Mouse (Mus musculus): ENCODE measurements at regions not wholly inside any gene's neighbourhood (a gene's known extent, or its start where the extent isn't known, plus 50 kb on each side); places are given as distances from the start of the nearest gene placed in this dataset.
A peak's percentile ranks its signal among the peaks of the same experiment; 100 is the strongest.
"Not testable (repeated sequence)": the region's sequence is repeated elsewhere in the genome, so short reads cannot be mapped to it uniquely, and the experiment has no call there.

- Histone ChIP-seq H3K79me2 (ENCODE audit: inconsistent target) (no peaks in the 10 kb centered on the region), H3K36me3 (ENCODE audit: inconsistent target) (no peaks in the 10 kb centered on the region), H3K27ac (no peak overlapping the region), H3K4me3 (ENCODE audit: inconsistent target) (no peak overlapping the region)
These were observed 61.0 kb downstream of the 4930474N05Rik start for GRCm38 (mm10) chr14:36155757-36156156.

GRCm38 (mm10) chr14:36156175-36156574 lies 61.5 kb downstream of the 4930474N05Rik start:
- H3K27ac ChIP-seq = no peak overlapping the region
- 31% methylated on average over 2 of the region's 2 CpGs for WGBS (ENCODE audit: missing documents)
- H3K79me2 ChIP-seq (ENCODE audit: inconsistent target) = no peaks in the 10 kb centered on the region
- H3K4me3 ChIP-seq (ENCODE audit: inconsistent target) = no peak overlapping the region
- H3K36me3 ChIP-seq (ENCODE audit: inconsistent target) = no peaks in the 10 kb centered on the region

- no peaks in the 10 kb centered on the region for H3K79me2 ChIP-seq (ENCODE audit: inconsistent target)
- WGBS (ENCODE audit: missing documents) = 78% methylated on average over 1 of the region's 1 CpGs
- H3K36me3 ChIP-seq (ENCODE audit: inconsistent target) = no peaks in the 10 kb centered on the region
- no peak overlapping the region for H3K27ac ChIP-seq
- no peak overlapping the region for H3K4me3 ChIP-seq (ENCODE audit: inconsistent target)
These were observed 89.0 kb downstream of the 4930474N05Rik start for GRCm38 (mm10) chr14:36183701-36184100.

GRCm38 (mm10) chr14:36196517-36196916 lies 101.8 kb downstream of the 4930474N05Rik start:
- H3K36me3 ChIP-seq (ENCODE audit: inconsistent target) = no peaks in the 10 kb centered on the region
- H3K79me2 ChIP-seq (ENCODE audit: inconsistent target) = no peaks in the 10 kb centered on the region
- 83% methylated on average over 3 of the region's 3 CpGs for WGBS (ENCODE audit: missing documents)
- H3K27ac ChIP-seq = no peak overlapping the region
- no peak overlapping the region for H3K4me3 ChIP-seq (ENCODE audit: inconsistent target)

- H3K27ac ChIP-seq = no peak overlapping the region
- no peak overlapping the region for H3K4me3 ChIP-seq (ENCODE audit: inconsistent target)
- H3K79me2 ChIP-seq (ENCODE audit: inconsistent target) = no peaks in the 10 kb centered on the region
- WGBS (ENCODE audit: missing documents) = no CpG with 5 or more reads among the region's 5 CpGs
- no peaks in the 10 kb centered on the region for H3K36me3 ChIP-seq (ENCODE audit: inconsistent target)
These were observed 103.7 kb downstream of the 4930474N05Rik start for GRCm38 (mm10) chr14:36198396-36198795.

GRCm38 (mm10) chr14:36203855-36204254 lies 109.1 kb downstream of the 4930474N05Rik start:
- WGBS (ENCODE audit: missing documents) = 100% methylated on average over 1 of the region's 1 CpGs

GRCm38 (mm10) chr14:36212830-36213229 lies 118.1 kb downstream of the 4930474N05Rik start:
- Histone ChIP-seq H3K79me2 (ENCODE audit: inconsistent target) (no peaks in the 10 kb centered on the region), H3K27ac (no peak overlapping the region), H3K4me3 (ENCODE audit: inconsistent target) (no peak overlapping the region), H3K36me3 (ENCODE audit: inconsistent target) (no peaks in the 10 kb centered on the region)
- WGBS (ENCODE audit: missing documents) = 46% methylated on average over 4 of the region's 4 CpGs

More at GRCm38 (mm10) chr14:36203855-36204254, 109.1 kb downstream of the 4930474N05Rik start:
- no peaks in the 10 kb centered on the region for H3K36me3 ChIP-seq (ENCODE audit: inconsistent target)
- H3K27ac ChIP-seq = no peak overlapping the region
- no peaks in the 10 kb centered on the region for H3K79me2 ChIP-seq (ENCODE audit: inconsistent target)
- no peak overlapping the region for H3K4me3 ChIP-seq (ENCODE audit: inconsistent target)

GRCm38 (mm10) chr14:36245849-36246248 lies 151.1 kb downstream of the 4930474N05Rik start:
- Histone ChIP-seq H3K27ac (no peak overlapping the region), H3K79me2 (ENCODE audit: inconsistent target) (no peaks in the 10 kb centered on the region), H3K36me3 (ENCODE audit: inconsistent target) (no peaks in the 10 kb centered on the region), H3K4me3 (ENCODE audit: inconsistent target) (no peak overlapping the region)

- Histone ChIP-seq H3K36me3 (ENCODE audit: inconsistent target) (no peaks in the 10 kb centered on the region), H3K79me2 (ENCODE audit: inconsistent target) (no peaks in the 10 kb centered on the region), H3K27ac (no peak overlapping the region), H3K4me3 (ENCODE audit: inconsistent target) (no peak overlapping the region)
- WGBS (ENCODE audit: missing documents) = 72% methylated on average over 2 of the region's 2 CpGs
These were observed 167.4 kb downstream of the 4930474N05Rik start for GRCm38 (mm10) chr14:36262126-36262525.

GRCm38 (mm10) chr14:36283825-36284414 lies 189.2 kb downstream of the 4930474N05Rik start:
- H3K4me3 ChIP-seq (ENCODE audit: inconsistent target) = no peak overlapping the region
- no peaks in the 10 kb centered on the region for H3K36me3 ChIP-seq (ENCODE audit: inconsistent target)
- no peaks in the 10 kb centered on the region for H3K79me2 ChIP-seq (ENCODE audit: inconsistent target)
- WGBS (ENCODE audit: missing documents) = 10% methylated on average over 1 of the region's 1 CpGs
- H3K27ac ChIP-seq = no peak overlapping the region

GRCm38 (mm10) chr14:36288697-36289286 lies 194.1 kb downstream of the 4930474N05Rik start:
- Histone ChIP-seq H3K36me3 (ENCODE audit: inconsistent target) (no peaks in the 10 kb centered on the region), H3K79me2 (ENCODE audit: inconsistent target) (no peaks in the 10 kb centered on the region), H3K27ac (no peak overlapping the region), H3K4me3 (ENCODE audit: inconsistent target) (no peak overlapping the region)
- 73% methylated on average over 1 of the region's 1 CpGs for WGBS (ENCODE audit: missing documents)

- 86% methylated on average over 1 of the region's 1 CpGs for WGBS (ENCODE audit: missing documents)
- Histone ChIP-seq H3K79me2 (ENCODE audit: inconsistent target) (no peaks in the 10 kb centered on the region), H3K27ac (no peak overlapping the region), H3K4me3 (ENCODE audit: inconsistent target) (no peak overlapping the region), H3K36me3 (ENCODE audit: inconsistent target) (no peaks in the 10 kb centered on the region)
These were observed 215.6 kb downstream of the 4930474N05Rik start for GRCm38 (mm10) chr14:36310324-36310723.

- H3K27ac ChIP-seq; H3K79me2 ChIP-seq (ENCODE audit: inconsistent target); H3K36me3 ChIP-seq (ENCODE audit: inconsistent target); H3K4me3 ChIP-seq (ENCODE audit: inconsistent target): not testable (repeated sequence)
- 91% methylated on average over 1 of the region's 1 CpGs for WGBS (ENCODE audit: missing documents)
These were observed 220.0 kb downstream of the 4930474N05Rik start for GRCm38 (mm10) chr14:36314673-36315072.

- WGBS (ENCODE audit: missing documents) = 43% methylated on average over 4 of the region's 4 CpGs
- Histone ChIP-seq H3K27ac (peak overlapping the region; percentile 53), H3K4me3 (ENCODE audit: inconsistent target) (no peak overlapping the region), H3K79me2 (ENCODE audit: inconsistent target) (no peaks in the 10 kb centered on the region), H3K36me3 (ENCODE audit: inconsistent target) (no peaks in the 10 kb centered on the region)
These were observed 221.8 kb downstream of the 4930474N05Rik start for GRCm38 (mm10) chr14:36316418-36317111.

GRCm38 (mm10) chr14:36328258-36328891 lies 233.7 kb downstream of the 4930474N05Rik start:
- Histone ChIP-seq H3K79me2 (ENCODE audit: inconsistent target) (no peaks in the 10 kb centered on the region), H3K36me3 (ENCODE audit: inconsistent target) (no peaks in the 10 kb centered on the region), H3K27ac (no peak overlapping the region), H3K4me3 (ENCODE audit: inconsistent target) (no peak overlapping the region)
- WGBS (ENCODE audit: missing documents) = 59% methylated on average over 3 of the region's 3 CpGs
